Mouse (Mus musculus): Measurements from ENCODE around the gene Rbfox3.

- TF ChIP-seq CTCF (IDR thresholded peaks at IDR 0.05; ENCODE audit: low read depth, low read length) (no peak), TAL1 (conservative IDR thresholded peaks at IDR 0.05; ENCODE audit: low read depth, low read length) (no peak), GATA1 (IDR thresholded peaks at IDR 0.05; ENCODE audit: borderline replicate concordance, low read length) (no peak), POLR2AphosphoS5 (IDR thresholded peaks at IDR 0.05; ENCODE audit: insufficient replicate concordance, low read depth, low read length) (no peak), GATA2 (IDR thresholded peaks at IDR 0.05; ENCODE audit: borderline replicate concordance, low read depth, low read length) (no peak)
These were observed 4.5 kb downstream of the Rbfox3 start for GRCm38 (mm10) chr11:118906824-118907470.

Measured in G1E (cell line).